Mouse (Mus musculus): ENCODE data around the gene Gm11985.

GRCm38 (mm10) chr11:7203846-7204245 lies 15.5 kb upstream of the Gm11985 start:
- TF ChIP-seq CTCF (IDR thresholded peaks at IDR 0.05; ENCODE audit: extremely low read depth, insufficient read length, insufficient replicate concordance, low read depth, low read length) (no peak), POLR2A (IDR thresholded peaks at IDR 0.05; ENCODE audit: low read depth, low read length) (no peak)

All from small intestine, adult 2 months (tissue).